Mouse (Mus musculus) granulocyte monocyte progenitor cell, adult 5-6 weeks (primary cell): ENCODE data around the gene Gm42715. TPM values are rescaled to one million over a fixed set of nuclear protein-coding genes. Genes with fewer than 3 reads are reported as not detected.
"Not testable (repeated sequence)": the region's sequence is repeated elsewhere in the genome, so short reads cannot be mapped to it uniquely, and the experiment has no call there.

Experiments used
- ATAC-seq: replicated peaks from 2 replicates; pipeline ENCODE4 v1.8.0; 2016; ENCODE audit warnings: mild to moderate bottlenecking, moderate TSS enrichment, inconsistent platforms; ENCODE audit not compliant: poor library complexity, severe bottlenecking
- total RNA-seq, 2 experiments: library from RNA; stranded (forward) in 1 of 2; stranded (reverse) in 1 of 2; fragments of 200-712, 200-1000 nt in 1 of 2; fragments of >200 nt in 1 of 2; fragmentation: Nextera tagmentation in 1 of 2; gene quantifications; 2 replicates each; pipeline ENCODE4 v1.2.3; 2014 to 2017

The Gm42715 gene
- total RNA-seq, 2 experiments from 2014 or later, result 6.4 to 25.2 TPM

DNA sequence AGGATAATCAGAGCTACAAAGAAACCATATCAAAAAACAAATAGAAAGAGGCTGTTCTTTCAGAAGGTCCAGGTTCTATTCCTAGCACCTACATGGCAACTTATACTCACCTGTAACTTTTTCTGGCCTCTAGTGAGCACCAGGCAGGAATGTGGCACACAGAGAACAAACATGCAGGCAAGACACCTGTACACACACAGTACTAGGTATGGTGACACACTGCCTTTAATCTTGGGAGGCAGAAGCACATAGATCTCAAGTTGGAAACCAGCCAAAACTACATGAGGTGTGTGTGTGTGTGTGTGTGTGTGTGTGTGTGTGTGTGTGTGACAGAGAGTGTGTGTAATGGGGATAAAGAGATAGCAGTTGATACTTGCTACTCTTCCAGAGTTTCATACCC, 24.7 kb upstream of the Gm42715 start:
- ATAC-seq, result no peak

DNA sequence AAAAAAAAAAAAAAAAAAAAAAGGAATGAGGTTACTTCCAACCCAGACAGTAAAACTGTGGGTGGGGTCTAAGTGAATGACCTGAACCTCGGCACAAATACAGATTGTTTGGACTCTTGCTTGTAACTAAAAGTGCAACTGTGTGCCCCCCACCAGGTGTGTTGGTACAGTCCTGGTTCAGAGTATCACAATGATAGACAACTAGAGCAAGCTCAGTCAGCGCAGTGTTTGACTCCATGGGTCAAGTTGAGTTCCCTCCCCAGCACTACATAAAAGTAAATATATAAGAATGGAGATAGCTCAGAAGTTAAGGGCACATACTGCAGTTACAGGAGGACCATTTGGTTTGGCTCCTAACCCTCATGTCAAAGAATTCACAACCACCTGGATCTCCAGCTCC, 22.0 kb upstream of the Gm42715 start:
- no peak for ATAC-seq

DNA sequence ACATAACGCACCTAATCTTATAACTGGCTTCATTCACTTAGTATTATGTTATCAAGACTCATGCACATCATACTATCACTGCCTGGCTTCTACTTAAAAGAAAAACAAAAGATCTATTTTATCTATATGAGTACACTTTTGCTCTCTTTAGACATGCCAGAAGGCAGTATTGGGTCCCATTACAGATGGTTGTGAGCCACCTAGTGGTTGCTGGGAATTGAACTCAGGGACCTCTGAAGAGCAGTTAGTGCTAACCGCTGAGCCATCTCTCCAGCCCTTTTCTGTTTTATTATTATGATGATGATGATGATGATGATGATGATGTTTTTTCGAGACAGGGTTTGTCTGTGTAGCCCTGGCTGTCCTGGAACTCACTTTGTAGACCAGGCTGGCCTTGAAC, 21.0 kb upstream of the Gm42715 start:
- no peak for ATAC-seq

DNA sequence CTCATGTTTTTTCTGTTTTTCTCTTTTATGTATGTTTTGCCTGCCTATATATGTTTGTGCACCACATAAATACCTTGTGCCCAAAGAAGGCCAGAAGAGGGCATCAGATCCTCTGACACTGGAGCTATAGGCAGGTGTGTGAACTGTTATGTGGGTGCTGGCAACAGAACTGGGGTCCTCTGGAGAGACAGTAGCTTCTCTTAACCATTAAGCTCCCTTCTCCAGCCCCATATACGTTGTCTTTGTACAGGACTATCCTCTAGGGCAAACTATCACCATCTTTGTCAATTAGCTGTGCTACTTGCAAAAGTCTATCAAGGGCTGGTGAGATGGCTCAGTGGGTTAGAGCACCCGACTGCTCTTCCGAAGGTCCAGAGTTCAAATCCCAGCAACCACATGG, 11.1 kb upstream of the Gm42715 start:
- no peak for ATAC-seq

DNA sequence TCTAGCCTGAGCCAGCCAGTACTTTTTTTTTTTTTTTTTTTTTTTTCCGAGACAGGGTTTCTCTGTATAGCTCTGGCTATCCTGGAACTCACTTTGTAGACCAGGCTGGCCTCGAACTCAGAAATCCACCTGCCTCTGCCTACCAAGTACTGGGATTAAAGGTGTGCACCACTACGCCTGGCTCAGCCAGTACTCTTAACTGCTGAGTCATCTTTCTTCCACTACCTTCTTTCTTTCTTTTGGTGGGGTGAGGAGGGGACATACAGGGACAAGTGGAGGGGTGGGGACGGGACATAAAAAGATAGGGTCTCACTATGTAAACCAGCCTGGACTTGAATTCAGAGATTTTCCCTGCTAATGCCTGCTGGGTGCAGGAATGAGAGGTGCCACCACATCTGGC, 9.6 kb upstream of the Gm42715 start:
- not testable (repeated sequence) for ATAC-seq

DNA sequence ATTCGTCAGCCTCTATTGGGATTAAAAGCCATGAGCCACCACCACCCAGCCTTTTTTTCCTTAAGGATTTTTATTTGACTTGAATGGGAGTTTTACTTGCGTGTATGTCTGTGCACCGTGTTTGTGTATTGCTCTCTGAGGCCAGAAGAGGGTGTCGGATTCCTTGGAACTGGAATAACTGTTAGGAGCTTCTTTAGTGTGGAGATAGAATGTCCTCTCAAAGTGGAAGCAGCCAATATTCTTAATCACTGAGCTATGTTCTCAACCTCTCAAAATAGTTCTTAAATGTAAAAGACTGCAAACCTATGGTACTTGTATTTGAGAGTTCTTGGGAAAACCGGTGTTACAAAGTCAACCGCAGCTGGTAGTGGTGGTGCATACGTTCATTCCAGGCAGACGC, 8.1 kb upstream of the Gm42715 start:
- no peak for ATAC-seq

DNA sequence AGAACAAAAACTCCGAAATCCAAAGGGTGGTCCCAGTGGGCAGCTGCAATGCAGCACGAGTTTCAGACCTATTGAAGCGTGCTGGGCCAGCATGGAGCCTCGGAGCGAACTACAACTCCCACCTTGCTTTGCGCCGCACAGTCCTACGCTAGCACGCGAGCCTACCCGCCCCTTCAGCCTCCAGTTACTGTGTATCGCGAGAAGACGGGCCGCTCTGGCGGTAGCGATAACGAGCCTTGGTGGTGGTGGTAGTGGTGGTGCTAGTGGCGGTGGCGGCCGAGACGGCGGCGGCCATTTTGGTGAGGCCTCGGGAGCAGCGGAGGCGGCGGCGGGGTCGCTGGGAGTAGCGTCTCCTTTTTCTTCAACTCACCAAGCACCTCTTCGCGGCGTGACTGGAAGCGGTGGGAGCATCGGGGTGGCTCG, 7.6 kb upstream of the Gm42715 start, which contains the start of gene Srcap:
Gene Srcap, plus strand, starts transcription at position 176 of the 423 bp plus-strand sequence.
- peak; percentile 95 for ATAC-seq

DNA sequence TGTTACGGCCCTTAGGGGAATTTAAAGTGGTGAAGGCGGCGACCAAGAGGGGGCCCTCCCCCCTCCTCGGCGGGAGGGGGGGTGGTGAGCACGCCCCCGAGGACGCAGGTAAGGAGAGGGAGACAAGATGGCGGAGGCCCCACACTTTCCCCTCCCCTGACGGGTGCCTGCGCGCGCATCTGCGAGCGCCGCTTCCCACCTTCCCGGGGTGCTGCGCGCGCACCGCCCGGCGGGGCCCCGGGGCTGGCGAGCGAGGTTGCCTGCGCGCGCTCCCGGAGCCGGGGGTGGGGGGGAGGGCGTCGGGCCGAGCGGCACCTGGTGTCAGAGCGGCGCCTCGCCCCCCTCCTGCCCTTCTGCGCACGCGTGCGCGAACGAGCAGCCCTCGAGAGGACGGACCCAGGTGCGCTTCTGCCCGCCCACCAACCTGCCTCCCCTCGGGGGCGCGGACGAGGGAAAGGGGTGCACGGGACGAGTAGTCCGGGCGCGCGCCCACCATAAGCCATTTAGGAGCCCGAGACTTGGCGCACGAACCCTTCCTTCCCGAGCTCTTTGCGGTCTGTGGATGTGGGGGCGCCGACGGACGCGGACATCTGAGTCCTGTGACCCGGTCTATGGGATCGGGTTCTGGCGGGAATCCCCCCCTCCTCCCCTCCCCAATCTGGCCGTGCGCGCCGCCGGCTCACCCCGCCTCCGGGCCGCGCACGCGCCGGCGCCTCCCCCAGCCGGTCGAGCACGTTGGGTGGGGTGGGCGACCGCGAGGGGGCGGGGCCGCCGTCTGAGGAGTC, 7.0 kb upstream of the Gm42715 start:
- ATAC-seq, result peak; percentile 74

DNA sequence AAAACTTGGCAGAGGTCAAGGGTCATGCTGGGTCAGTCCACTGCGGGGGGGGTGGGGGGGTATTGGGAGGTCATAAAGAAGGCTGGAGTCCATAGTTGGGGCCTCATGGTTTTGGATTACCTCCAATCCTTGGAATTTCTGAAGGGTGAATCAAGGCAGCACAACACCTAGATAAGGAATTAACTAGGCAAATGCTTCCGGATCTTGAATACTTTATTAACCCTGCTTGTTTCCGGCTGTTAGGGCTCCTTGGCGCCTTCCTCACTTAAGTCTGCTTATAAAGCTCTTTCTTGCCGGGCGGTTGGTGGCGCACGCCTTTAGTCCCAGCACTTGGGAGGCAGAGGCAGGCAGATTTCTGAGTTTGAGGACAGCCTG, 6.4 kb upstream of the Gm42715 start:
- no peak for ATAC-seq

DNA sequence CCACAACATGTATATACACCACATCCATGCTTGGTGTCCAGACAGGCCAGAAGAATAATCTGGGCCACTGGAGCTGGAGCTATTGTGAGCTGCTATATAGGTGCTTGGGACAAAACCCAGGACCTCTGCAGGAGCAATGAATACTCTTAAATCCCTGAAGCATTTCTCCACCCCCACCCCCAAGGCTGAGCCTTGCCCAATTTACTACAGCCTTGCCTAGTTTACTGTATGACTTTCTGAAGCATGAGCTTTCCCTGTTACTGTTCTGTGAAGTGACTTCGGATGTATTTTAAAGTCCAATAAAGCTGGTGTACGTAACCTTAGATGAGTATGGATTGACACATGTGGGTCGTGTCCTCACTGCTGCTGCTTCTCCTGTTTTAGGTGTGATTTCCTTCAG, 5.6 kb upstream of the Gm42715 start:
- ATAC-seq, result no peak

DNA sequence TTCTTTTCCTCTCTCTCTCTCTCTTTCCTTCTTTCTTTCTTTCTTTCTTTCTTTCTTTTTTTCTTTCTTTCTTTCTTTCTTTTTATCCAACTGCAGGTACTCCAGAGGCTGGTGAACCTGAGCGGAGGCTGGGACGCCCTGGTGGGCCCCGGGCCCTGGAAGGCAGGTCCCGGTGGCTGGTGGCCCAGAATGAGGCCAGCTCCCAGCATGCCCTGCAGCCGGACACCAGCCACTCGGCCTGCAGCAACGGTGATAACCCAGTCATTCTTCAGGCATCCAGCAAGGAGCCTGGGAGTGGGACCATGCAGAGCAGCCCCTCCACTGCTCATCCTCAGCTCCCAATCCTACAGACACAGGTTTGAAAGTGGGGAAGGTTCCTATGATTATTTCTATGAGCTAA, 3.5 kb upstream of the Gm42715 start:
- no peak for ATAC-seq

DNA sequence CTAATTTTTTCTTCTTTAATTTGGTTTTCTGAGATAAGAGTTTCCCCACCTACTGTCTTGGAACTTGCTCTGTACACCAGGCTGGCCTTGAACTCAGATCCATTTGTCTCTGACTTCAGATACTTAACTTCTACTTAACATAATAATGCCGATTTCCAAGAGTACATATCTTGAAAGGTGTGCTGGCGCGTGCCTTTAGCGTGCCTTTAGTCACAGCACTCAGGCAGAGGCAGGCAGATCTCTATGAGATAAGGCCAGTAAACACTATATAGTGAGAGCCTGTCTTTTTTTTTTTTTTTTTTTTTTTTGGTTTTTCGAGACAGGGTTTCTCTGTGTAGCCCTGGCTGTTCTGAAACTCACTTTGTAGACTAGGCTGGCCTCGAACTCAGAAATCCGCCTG, 3.0 kb upstream of the Gm42715 start:
- ATAC-seq, result no peak

DNA sequence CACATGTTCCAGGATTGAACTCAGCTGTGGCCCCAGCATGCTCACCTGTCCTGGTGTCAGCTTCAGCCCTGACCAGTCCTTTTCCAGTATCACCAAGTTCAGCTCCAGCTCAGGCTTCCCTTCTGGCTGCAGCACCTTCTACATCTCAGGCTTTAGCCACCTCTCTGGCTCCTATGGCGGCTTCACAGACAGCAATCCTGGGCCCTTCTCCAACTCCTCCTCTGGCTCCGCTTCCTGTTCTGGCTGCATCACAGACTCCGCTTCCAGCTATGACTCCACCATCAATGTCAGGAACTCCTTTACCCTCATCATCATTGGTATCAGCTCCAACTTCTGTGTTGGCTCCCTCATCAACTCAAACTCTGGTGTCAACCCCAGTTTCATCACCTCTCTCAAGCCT, 22.3 kb downstream of the Gm42715 start:
- no peak for ATAC-seq

DNA sequence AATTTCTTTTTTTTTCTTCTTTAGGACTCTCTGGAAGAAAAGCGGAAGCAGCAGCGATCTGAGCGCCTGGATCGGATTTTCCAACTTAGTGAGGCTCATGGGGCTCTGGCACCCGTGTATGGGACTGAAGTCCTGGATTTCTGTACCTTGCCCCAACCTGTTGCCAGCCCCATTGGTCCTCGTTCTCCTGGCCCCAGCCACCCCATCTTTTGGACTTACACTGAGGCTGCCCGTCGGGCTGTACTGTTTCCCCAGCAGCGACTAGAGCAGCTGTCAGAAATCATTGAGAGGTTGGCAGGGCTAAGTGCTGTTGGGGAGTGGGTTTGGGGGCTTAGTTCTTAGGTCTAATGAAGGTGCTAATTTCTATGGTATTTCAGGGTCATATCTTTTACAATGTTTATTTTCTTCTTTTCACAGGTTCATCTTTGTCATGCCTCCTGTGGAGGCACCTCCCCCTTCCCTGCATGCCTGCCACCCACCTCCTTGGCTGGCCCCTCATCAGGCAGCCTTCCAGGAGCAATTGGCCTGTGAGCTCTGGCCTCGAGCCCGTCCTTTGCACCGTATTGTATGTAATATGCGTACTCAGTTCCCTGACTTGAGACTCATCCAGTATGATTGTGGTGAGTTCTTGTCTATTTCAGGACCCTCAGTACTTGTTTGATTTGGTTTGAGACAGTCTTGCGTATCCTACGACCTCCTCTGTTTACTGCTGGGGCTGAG, 29.9 kb downstream of the Gm42715 start:
- ATAC-seq, result no peak

DNA sequence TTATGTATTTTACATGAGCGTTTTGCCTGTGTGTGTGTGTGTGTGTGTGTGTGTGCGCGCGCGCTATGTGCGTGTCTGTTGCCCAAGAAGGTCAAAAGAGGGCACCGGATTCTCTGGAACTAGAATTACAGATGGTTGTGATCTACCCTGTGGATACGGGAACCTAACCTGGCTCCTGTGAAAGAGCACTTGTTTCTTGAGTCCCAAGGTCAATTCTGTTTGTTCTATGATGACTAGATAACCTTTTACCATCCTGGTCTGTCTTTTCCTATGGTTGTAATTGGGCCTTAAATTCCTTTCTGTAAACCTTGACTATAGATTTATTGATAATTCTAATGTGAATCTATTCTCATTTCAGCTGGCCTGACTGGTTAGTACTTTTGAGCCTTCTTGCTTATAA, 32.2 kb downstream of the Gm42715 start:
- no peak for ATAC-seq

DNA sequence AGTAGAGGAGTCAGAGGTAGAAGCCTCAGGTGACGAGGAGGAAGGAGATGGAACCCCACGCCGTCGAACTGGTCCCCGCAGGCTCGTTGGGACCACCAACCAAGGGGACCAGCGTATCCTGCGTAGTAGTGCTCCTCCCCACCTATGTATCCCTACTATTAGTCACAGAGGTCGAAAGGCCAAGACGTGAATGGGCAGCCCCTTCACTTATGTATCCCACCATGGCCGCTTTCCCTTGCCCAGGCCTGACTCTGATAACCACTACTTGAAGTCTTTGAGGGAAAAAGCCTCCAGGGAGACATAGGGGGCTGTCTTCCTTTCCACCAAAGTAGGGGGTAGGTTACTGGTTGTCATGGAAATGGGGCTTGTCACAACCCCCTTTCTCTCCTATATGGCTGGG, 41.2 kb downstream of the Gm42715 start:
- ATAC-seq, result no peak

DNA sequence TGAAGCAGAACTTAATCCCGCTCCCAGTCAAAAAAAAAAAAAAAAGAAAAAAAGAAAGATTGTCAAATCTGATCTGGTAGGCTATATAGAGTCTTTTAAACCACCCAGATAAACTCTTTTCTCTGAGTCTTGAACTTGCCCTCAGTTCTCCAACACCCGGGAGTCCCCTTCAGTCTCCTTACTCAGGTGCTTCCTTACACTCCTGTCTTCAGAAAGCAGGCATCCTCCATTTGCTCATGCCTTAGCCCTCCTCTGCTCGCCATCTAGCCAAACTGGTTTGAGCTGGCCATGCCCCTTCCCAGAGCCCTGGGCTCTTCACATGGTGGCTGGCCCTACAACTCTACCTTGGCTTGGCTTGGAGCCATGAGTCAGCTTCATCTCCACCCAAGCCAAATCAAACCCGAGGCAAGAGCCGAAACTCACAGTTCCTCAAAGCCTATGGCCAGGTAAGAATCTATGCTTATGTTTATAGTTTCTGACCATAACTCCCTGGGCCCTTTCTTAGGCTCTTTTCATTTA, 42.0 kb downstream of the Gm42715 start, which contains the start of gene Tmem265:
Gene Tmem265, plus strand, starts transcription at position 51 of the 519 bp plus-strand sequence.
- ATAC-seq, result no peak

DNA sequence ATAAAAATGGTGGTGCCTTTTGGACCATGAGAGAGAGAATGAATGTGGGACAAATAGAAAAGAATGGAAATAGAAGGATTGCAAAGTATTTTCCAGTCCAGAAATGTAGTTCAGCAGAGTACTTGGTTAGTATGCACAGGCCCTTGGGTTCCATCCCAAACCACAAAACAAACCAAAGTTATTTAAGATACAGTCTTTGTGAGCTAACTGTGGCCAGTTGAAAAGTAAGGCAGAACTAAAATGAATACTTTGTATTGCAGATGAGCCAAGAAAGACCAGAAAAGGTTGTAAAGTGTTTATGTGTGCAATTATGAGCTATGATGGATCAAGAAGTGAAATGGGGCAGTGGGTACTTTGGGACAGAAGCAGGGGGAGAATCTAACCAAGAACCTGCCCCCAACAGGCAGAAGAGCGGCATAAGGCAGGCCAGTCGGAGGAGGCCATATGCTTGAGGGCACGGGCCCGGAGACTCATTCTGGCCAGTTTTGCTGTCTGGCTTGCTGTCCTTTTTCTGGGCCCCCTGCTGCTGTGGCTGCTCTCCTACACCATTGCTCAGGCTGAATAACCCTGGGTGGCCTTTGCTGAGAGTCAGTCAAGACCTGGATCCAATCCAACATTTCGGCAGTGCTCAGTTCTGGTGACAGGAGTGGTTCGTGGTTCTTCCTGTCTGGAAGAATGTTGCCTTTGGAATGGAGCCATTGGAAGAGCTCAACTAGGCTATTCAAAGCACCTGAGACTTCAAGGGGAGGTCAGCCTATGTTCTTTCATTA, 45.2 kb downstream of the Gm42715 start:
- ATAC-seq, result no peak

DNA sequence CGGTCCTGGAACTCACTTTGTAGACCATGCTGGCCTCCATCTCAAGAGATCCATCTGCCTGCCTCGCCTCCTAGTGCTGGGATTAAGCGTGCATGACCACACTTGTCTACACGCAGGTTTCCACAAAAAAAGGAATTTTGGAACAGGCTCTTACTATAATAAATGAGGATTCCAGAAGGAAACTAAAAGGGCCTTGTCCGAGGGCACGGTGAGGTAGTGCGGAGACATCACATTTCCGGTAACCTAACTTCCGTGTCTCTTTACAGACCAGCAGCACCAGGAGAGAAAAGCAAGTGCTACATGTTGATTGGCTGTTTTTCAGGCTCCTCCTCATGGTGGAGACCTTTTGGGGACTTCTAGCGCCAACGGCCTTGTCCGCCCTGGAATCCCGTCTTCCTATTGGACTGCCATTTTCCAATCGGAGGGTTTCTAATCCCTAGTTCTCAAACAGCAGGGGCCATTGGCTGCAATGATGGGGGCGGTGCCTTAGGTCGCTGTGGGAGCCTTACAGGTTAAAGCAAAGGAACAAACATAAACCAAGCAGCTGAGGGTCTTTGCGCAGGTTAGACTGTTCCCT, 53.6 kb downstream of the Gm42715 start, which contains the start of gene Phkg2:
Gene Phkg2, plus strand, starts transcription at position 446 of the 577 bp plus-strand sequence.
- ATAC-seq, result peak; percentile 97

DNA sequence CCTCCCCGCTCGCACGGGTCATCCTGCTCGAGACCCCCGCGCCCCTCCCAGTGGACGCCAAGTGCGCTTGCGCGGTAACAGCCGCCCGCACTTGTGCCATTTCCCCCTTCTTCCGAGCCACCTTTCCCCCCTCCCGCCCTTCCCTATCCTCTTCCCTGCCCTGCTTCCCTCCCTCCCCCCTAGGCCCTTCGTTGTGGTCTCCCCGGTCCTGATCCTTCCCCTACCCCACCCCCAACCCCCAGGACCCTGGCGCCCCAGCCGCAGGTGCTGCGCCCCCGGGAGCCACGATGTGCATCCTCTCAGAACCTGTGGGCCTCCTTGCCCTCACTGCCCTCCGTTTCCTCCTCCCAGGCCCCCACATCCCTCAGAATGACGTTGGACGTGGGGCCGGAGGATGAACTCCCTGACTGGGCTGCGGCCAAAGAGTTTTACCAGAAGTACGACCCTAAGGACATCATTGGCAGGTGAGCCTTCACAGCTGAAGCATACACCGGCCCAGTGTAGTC, 54.2 kb downstream of the Gm42715 start:
- peak; percentile 10; the same call in 1 of the 2 replicates for ATAC-seq
